Mouse (Mus musculus) cerebellum, adult 11-12 months (tissue): ENCODE results near the gene Myom1.

Source experiments
- DNase-seq: peaks from one replicate; pipeline ENCODE4 v3.0.0; 2022

Myom1 gene

GRCm38 (mm10) chr17:70992662-70993061, 9.8 kb upstream of the Myom1 start:
- no peak for DNase-seq

DNA sequence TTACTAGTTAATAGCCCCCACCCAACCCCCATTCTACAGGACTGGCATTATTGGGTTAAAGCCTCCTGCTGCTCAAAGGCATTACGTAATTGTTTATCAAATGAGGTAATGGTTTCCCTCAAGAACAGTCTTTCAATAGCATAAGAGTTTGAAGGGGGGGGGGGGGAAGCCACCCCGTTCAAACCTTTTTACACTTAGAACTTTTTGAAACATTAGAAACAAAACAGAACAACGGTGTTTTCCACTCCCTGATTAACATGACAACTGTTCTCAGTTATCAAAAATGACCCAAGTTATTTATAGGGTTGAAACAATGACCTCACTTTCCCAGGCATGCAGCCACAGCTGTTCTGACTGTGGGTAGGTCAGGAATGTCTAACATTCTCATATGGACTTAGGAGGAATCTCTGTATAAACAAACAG, 9.0 kb upstream of the Myom1 start:
- DNase-seq = no peak

- DNase-seq = no peak
Observed at GRCm38 (mm10) chr17:70994671-70995070, 7.8 kb upstream of the Myom1 start.

- no peak for DNase-seq
Observed at GRCm38 (mm10) chr17:70995551-70995950, 6.9 kb upstream of the Myom1 start.

DNA sequence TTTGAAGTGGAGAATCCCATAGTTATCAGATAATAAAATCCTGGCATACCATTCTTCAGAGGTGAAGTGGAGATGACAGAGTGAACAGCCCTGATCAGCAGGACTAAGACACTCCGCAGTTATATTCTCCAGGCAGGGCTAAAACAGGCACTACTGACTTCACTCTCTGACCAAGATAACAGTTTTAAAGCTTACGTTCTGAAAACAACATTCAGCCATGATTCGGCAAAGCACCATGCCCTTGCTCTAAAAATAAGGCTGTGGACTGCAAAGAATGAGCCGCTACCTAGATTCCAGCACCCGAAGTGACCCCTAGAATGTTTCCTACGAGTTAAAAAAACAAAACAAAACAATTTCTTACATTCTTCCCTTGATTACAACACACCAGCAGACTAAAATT, 4.6 kb upstream of the Myom1 start:
- no peak for DNase-seq

DNA sequence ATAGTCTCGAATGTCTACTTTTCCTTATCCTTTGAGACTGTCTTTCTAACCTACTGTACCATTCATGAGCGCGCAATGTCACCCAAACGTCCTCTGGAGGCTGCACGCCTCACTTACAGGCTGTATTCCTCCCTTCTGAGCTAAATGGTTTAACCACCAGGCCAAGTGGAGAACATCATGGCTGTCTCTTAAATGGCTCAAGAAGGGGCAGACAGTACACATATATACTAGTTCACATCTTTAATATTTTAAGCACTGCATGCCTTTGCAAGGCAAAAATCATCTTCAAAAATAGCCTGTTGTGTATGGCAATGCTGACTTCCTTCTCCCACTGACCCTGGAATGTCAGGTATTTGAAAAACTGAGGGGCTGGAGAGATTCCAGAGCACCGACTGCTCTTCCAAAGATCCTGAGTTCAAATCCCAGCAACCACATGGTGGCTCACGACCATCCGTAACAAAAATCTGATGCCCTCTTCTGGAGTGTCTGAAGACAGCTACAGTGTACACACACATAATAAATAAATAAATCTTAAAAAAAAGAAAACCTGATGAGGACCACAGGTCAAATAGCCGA, 3.9 kb upstream of the Myom1 start:
- DNase-seq = no peak

GRCm38 (mm10) chr17:70999187-70999586, 3.2 kb upstream of the Myom1 start:
- DNase-seq = no peak

DNA sequence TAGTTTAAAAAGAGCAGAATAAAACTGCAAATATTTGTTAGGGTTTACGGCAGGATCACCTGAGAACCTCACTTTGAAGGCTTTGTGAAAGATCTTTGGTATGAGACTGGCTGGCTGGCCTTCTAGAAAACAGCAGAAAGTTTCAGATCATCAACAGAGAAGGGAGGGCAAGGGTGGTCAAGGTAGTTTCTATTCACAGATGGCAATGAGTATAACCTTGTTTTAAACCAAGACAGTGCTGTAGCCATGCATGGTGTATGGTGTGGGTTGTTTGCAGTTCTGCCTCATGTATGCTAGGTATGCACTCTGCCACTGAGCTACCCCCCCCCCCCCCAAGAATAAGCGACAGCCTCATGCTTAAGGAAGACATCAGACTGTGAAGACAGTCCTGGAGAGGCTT, 2.2 kb upstream of the Myom1 start:
- DNase-seq = no peak

DNA sequence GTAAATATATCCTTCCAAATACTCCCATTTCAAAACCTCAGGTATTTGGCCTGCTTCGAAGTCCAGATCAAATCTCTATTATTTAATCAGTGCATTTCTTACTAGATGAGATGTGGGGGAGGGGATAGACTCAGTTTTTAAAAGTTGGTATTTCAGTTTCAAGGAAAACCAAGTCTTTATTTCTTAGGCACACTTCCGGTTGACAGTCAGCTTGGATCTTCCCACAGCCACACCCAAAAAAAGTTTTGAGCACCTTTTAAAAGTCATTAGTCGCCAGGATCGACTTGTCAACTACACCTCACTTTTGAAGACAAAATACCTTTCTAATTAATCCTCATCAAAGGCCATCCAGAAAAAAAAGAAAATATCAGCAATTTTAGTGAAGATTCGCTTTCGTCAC, 1.4 kb upstream of the Myom1 start:
- DNase-seq = no peak

- no peak for DNase-seq
Observed at GRCm38 (mm10) chr17:71001699-71002080, 743 bp upstream of the Myom1 start.

- DNase-seq = no peak
Observed at GRCm38 (mm10) chr17:71002744-71003094, 286 bp downstream of the Myom1 start, which contains the start of gene Myl12a. Myl12a (minus strand) TSS chr17:71002878.

DNA sequence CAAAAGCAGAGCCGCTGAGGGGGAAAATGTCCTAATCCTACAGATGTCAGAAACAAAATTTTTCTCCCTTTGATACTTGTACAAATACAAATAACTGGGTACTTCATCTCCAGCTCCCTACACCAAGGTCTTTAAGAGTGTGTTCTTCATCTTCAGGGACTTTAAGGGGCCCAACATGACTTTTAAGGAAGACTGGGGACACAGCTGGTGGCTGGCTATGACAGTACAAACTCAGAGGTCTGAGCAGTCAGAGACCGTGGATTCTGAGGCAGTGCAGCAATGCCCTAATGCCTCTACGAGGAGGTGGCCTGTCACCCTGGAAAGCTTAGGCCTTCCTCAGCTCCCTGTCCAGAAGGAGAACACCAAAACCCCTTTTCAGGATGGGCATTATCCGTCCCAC, 679 bp downstream of the Myom1 start:
- DNase-seq = no peak

- no peak for DNase-seq
Observed at GRCm38 (mm10) chr17:71003721-71004120, 1.3 kb downstream of the Myom1 start.

DNA sequence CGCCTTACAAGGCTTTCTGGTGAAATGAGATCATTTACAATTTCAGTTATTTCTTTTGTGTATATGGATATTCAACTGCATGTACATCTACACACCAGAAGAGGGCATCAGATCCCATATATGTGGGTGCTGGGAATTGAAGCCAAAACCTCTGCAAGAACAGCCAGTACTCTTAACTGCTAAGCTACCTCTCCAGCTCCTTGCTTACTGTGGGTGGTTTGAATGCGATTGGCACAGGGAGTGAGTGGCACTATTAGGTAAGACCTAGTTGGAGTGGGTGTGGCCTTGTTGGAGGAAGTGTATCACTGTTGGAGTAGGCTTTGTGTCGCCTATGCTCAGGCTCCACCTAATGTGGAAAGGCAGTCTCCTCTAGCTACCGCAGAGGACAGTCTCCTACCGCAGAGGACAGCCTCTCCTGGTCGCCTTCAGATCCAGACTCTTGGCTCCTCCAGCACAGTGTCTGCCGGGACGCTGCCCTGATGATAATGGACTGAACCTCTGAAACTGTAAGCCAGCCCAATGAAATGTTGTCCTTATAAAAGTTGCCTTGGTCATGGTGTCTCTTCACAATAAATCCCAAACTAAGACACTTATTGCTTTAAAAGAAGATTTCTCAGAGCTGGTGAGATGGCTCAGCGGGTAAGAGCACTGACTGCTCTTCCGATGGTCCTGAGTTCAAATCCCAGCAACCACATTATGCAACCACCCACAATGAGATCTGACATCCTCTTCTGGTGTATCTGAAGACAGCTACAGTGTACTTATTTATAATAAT, 1.9 kb downstream of the Myom1 start:
- no peak for DNase-seq

- no peak for DNase-seq
Observed at GRCm38 (mm10) chr17:71006976-71007375, 4.5 kb downstream of the Myom1 start.

- DNase-seq = no peak
Observed at GRCm38 (mm10) chr17:71008676-71009075, 6.2 kb downstream of the Myom1 start.

GRCm38 (mm10) chr17:71009751-71010150, 7.3 kb downstream of the Myom1 start:
- DNase-seq = no peak

GRCm38 (mm10) chr17:71010646-71011242, 8.3 kb downstream of the Myom1 start:
- no peak for DNase-seq

DNA sequence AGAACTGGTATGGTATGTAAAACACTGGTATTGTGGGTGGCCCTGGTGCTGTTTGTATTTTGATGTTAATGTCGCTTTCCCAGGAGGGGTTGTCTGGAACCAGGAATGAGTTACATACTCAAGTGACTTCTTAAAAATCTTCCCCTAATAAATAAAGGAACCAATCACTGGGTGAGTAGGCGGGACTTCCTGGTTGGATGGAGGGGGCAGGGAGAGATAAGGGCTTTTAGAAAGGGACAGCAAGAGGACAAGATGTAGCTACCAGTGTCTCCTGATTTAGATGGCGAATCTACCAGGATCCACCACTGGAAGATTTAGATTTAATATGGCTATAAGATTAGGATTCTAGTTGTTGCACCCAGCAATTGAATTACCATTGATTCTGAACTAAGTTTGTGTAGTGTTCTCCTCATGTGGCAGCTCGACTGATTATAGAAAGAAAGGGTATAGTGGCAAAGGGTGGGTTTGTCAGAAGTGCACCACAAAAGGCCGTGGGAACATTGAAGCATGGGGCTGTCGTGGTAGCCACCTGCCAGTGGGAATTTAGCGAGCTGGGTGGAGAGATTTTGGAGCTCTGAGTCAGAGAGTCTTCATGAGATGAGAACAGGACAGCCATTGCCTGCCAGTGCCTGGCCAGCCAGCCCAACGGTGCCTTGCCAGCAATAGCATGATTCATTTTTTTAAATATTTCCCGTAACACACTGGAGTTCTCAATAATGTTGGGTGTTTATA, 9.7 kb downstream of the Myom1 start:
- DNase-seq = no peak

DNA sequence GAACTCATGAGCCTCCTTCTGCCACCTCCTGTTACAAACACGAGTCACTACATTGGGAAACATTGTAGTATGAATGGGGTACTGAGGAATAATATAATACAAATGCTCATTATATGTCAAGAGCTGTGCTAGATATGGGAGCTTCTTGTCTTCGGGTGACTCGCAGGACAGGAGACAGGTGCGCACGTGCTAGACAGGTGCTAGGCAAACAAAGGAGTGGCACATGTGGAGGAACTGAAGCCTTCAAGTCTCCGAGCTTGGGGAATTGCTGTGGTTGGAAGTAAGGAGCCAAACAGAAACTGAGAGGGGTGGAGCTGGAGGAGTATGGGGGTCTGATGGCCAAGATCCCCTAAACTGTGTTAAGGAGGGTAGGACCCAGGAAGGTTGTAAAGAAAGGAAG, 10.7 kb downstream of the Myom1 start:
- no peak for DNase-seq

GRCm38 (mm10) chr17:71014911-71015310, 12.5 kb downstream of the Myom1 start:
- no peak for DNase-seq

DNA sequence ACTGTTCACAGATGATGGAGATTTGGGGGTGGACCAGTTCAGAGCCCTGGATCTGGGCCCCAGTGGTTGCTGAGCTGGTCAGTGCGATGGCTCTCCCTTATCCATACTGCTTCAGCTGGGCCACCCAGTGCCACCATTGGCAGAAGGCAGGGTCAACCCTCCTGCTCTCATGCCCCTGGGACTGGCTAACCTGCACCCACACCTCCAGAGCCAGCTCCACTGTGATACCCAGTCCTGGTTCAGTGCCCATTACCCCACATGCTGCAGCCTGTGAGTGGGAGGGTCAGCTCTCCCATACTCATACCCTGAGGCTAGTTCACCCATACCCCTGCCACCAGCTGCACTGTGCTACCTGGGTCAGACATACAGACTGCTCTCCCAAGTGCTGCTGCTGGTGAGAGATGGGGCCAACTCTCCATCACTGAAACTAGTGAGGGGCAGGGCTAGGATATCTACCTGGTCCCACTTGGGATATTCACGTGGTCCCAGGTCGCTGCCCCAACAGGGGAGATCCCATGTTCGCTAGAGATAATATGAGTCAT, 15.1 kb downstream of the Myom1 start:
- DNase-seq = no peak

DNA sequence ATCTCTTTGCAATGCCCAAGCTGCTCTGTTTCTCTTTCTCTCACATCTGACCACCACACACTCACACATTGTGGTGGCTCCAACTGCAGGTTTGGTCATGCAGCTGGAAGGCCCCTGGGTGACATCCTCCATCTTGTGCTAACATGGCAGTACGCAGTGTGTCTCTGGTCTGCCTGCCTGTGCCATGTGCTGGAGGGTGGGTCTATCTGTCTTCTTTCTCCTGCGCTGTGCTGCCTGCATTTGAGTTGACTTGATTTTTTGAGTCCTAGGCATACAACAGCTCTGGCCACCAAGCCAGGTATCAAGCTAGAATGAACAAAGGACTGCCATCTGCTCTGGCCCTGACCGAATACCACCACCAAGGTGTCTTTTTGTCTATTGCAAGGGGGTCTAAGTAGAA, 15.7 kb downstream of the Myom1 start:
- no peak for DNase-seq
